Mouse (Mus musculus) CD4-positive, CD25-positive, alpha-beta regulatory T cell, adult 4 months (primary cell): ENCODE data around the gene Spem1. TPM values are rescaled to one million over a fixed set of nuclear protein-coding genes. Genes with fewer than 3 reads are reported as not detected.

ENCODE experiments used
- polyA plus RNA-seq, 2 experiments: library from polyadenylated mRNA; unstranded; fragments of 100-300 nt; shearing (Covaris generic); gene quantifications; one replicate each; pipeline ENCODE4 v1.2.1; 2017

The Spem1 gene
- polyA plus RNA-seq, 2 experiments from 2014 or later = 0.42 TPM; not detected in 1

Other genes starting within 250 kb of the Spem1 start
- gene Wrap53, start 241.9 kb downstream of the Spem1 start, polyA plus RNA-seq = 10 to 100 TPM; 23.0 to 31.9 TPM
- gene Trp53, start 241.8 kb downstream of the Spem1 start, polyA plus RNA-seq = 100 to 1,000 TPM; 307 to 416 TPM
- not detected for gene Atp1b2, start 216.2 kb downstream of the Spem1 start, polyA plus RNA-seq
- not detected for gene Shbg, start 204.3 kb downstream of the Spem1 start, polyA plus RNA-seq
- gene Sat2, start 200.2 kb downstream of the Spem1 start, polyA plus RNA-seq = not detected
- 10 to 100 TPM; 11.0 to 11.2 TPM for gene Fxr2, start 189.2 kb downstream of the Spem1 start, polyA plus RNA-seq
- gene Sox15, start 166.9 kb downstream of the Spem1 start, polyA plus RNA-seq = under 1 TPM in 1 of 2 experiments, not detected in 1; 0.81 TPM
- gene Mpdu1, start 159.5 kb downstream of the Spem1 start, polyA plus RNA-seq = 10 to 100 TPM; 34.8 to 85.1 TPM
- gene Cd68, start 156.0 kb downstream of the Spem1 start, polyA plus RNA-seq = 1 to 10 TPM; 3.0 to 5.8 TPM
- 100 to 1,000 TPM; 166 to 236 TPM for gene Eif4a1, start 149.8 kb downstream of the Spem1 start, polyA plus RNA-seq
- 10 to 100 TPM; 31.6 to 47.4 TPM for gene Senp3, start 140.1 kb downstream of the Spem1 start, polyA plus RNA-seq
- gene Tnfsf13, start 136.4 kb downstream of the Spem1 start, polyA plus RNA-seq = not detected
- under 1 TPM in 1 of 2 experiments, not detected in 1; 0.23 TPM for gene Tnfsf12, start 126.3 kb downstream of the Spem1 start, polyA plus RNA-seq
- not detected for gene Tnfsfm13, start 126.1 kb downstream of the Spem1 start, polyA plus RNA-seq
- gene Polr2a, start 63.5 kb downstream of the Spem1 start, polyA plus RNA-seq = 10 to 100 TPM; 25.6 to 36.0 TPM
- not detected for gene Slc35g3, start 60.2 kb downstream of the Spem1 start, polyA plus RNA-seq
- gene Zbtb4, start 56.3 kb downstream of the Spem1 start, polyA plus RNA-seq = 10 to 100 TPM; 11.2 to 11.8 TPM
- 1 to 10 TPM; 2.9 to 4.5 TPM for gene Chrnb1, start 26.2 kb downstream of the Spem1 start, polyA plus RNA-seq
- gene Fgf11, start 20.3 kb downstream of the Spem1 start, polyA plus RNA-seq = not detected
- not detected for gene Tmem102, start 16.6 kb downstream of the Spem1 start, polyA plus RNA-seq
- gene Gm39566, start 6.9 kb downstream of the Spem1 start, polyA plus RNA-seq = not detected
- gene Spem2, start 3.7 kb downstream of the Spem1 start, polyA plus RNA-seq = not detected
- 1 to 10 TPM; 1.1 to 1.2 TPM for gene Nlgn2, start 15.6 kb upstream of the Spem1 start, polyA plus RNA-seq
- 100 to 1,000 TPM in 1 of 2 experiments, 10 to 100 TPM in 1; 93.2 to 114 TPM for gene Tmem256, start 16.3 kb upstream of the Spem1 start, polyA plus RNA-seq
- 10 to 100 TPM; 22.4 to 33.5 TPM for gene Plscr3, start 24.2 kb upstream of the Spem1 start, polyA plus RNA-seq
- not detected for gene Tnk1, start 36.5 kb upstream of the Spem1 start, polyA plus RNA-seq
- gene Tmem95, start 55.8 kb upstream of the Spem1 start, polyA plus RNA-seq = not detected
- 1 to 10 TPM in 1 of 2 experiments, not detected in 1; 1.1 TPM for gene Kctd11, start 59.2 kb upstream of the Spem1 start, polyA plus RNA-seq
- 100 to 1,000 TPM; 256 to 383 TPM for gene Acap1, start 73.4 kb upstream of the Spem1 start, polyA plus RNA-seq
- 1 to 10 TPM; 1.6 to 2.0 TPM for gene 2810408A11Rik, start 78.8 kb upstream of the Spem1 start, polyA plus RNA-seq
- 1 to 10 TPM; 8.3 to 9.1 TPM for gene Neurl4, start 78.9 kb upstream of the Spem1 start, polyA plus RNA-seq
- 100 to 1,000 TPM; 120 to 134 TPM for gene Gps2, start 91.7 kb upstream of the Spem1 start, polyA plus RNA-seq
- gene Eif5a, start 99.8 kb upstream of the Spem1 start, polyA plus RNA-seq = 1,000 to 10,000 TPM; 1,067 to 1,377 TPM
- gene Ybx2, start 113.6 kb upstream of the Spem1 start, polyA plus RNA-seq = not detected
- gene Slc2a4, start 126.0 kb upstream of the Spem1 start, polyA plus RNA-seq = not detected
- gene Cldn7, start 142.6 kb upstream of the Spem1 start, polyA plus RNA-seq = not detected
- 10 to 100 TPM; 21.1 to 25.4 TPM for gene Ctdnep1, start 159.0 kb upstream of the Spem1 start, polyA plus RNA-seq
- 10 to 100 TPM; 69.7 to 79.3 TPM for gene Elp5, start 160.3 kb upstream of the Spem1 start, polyA plus RNA-seq
- 100 to 1,000 TPM; 282 to 355 TPM for gene Gabarap, start 169.0 kb upstream of the Spem1 start, polyA plus RNA-seq
- gene Phf23, start 173.6 kb upstream of the Spem1 start, polyA plus RNA-seq = 10 to 100 TPM; 41.3 to 43.5 TPM
- gene Dvl2, start 178.4 kb upstream of the Spem1 start, polyA plus RNA-seq = 1 to 10 TPM; 4.0 to 4.6 TPM
- gene Acadvl, start 193.2 kb upstream of the Spem1 start, polyA plus RNA-seq = 100 to 1,000 TPM; 124 to 181 TPM
- 10 to 100 TPM in 1 of 2 experiments, 1 to 10 TPM in 1; 9.4 to 17.1 TPM for gene Dlg4, start 194.8 kb upstream of the Spem1 start, polyA plus RNA-seq
- not detected for gene Asgr1, start 231.9 kb upstream of the Spem1 start, polyA plus RNA-seq